Mouse (Mus musculus): Measurements from ENCODE around the gene Gm45902.

Gm45902 gene

GRCm38 (mm10) chr2:3512552-3513454, at the start of gene Gm45902, which contains the start of the genes Hspa14 and Cdnf:
TSS of gene Gm45902 (minus strand) at chr2:3512790.
TSS of gene Hspa14 (minus strand) at chr2:3512814.
TSS of gene Cdnf (plus strand) at chr2:3513030.
- peak; percentile 96 to 98 for DNase-seq

GRCm38 (mm10) chr2:3546588-3546987, 34.0 kb upstream of the Gm45902 start:
- DNase-seq, result peak; percentile 47 to 63

GRCm38 (mm10) chr2:3546055-3546454, 33.5 kb upstream of the Gm45902 start:
- DNase-seq, result no peak

GRCm38 (mm10) chr2:3541307-3542079, 28.9 kb upstream of the Gm45902 start:
- DNase-seq, result no peak

GRCm38 (mm10) chr2:3526288-3526687, 13.7 kb upstream of the Gm45902 start:
- no peak for DNase-seq

- no peak for DNase-seq
These were observed 10.0 kb upstream of the Gm45902 start for GRCm38 (mm10) chr2:3522558-3522957.

GRCm38 (mm10) chr2:3512076-3512475, 514 bp downstream of the Gm45902 start:
- peak; percentile 30 to 47 for DNase-seq

- DNase-seq, result no peak
These were observed 11.7 kb downstream of the Gm45902 start for GRCm38 (mm10) chr2:3500886-3501285.

- DNase-seq, result no peak
These were observed 13.0 kb downstream of the Gm45902 start for GRCm38 (mm10) chr2:3499543-3499942.

- DNase-seq, result no peak
These were observed 18.7 kb downstream of the Gm45902 start for GRCm38 (mm10) chr2:3493833-3494409.

GRCm38 (mm10) chr2:3489816-3490215, 22.8 kb downstream of the Gm45902 start:
- no peak for DNase-seq

- no peak for DNase-seq
These were observed 32.4 kb downstream of the Gm45902 start for GRCm38 (mm10) chr2:3480239-3480638.

- peak in 1 of 2 experiments; percentile 14 for DNase-seq
These were observed 36.8 kb downstream of the Gm45902 start for GRCm38 (mm10) chr2:3475746-3476251.

- peak; percentile 98 to 99 for DNase-seq
These were observed 37.7 kb downstream of the Gm45902 start, which contains the start of gene Suv39h2 for GRCm38 (mm10) chr2:3474861-3475283. TSS of gene Suv39h2 (minus strand) at chr2:3475031.

- peak; percentile 64 to 65 for DNase-seq
These were observed 38.2 kb downstream of the Gm45902 start for GRCm38 (mm10) chr2:3474361-3474805.

GRCm38 (mm10) chr2:3473891-3474290, 38.7 kb downstream of the Gm45902 start:
- no peak for DNase-seq

GRCm38 (mm10) chr2:3456590-3456989, 56.0 kb downstream of the Gm45902 start:
- no peak for DNase-seq
